Mouse (Mus musculus): ENCODE data around the gene Ces5a. TPM values are rescaled to one million over a fixed set of nuclear protein-coding genes. Genes with fewer than 3 reads are reported as not detected.
A peak's percentile ranks its signal among the peaks of the same experiment; 100 is the strongest.

Ces5a gene
- not detected in 2 replicates for total RNA-seq (2021)
- long read RNA-seq, experiment 1 = 0 reads
- long read RNA-seq, experiment 2 = 0 reads

GRCm38 (mm10) chr8:93535730-93536129 is at the start of gene Ces5a:
Ces5a (minus strand) TSS chr8:93535830.
- DNase-seq = no peak

- DNase-seq = no peak
Observed at GRCm38 (mm10) chr8:93572841-93573240, 37.2 kb upstream of the Ces5a start.

DNA sequence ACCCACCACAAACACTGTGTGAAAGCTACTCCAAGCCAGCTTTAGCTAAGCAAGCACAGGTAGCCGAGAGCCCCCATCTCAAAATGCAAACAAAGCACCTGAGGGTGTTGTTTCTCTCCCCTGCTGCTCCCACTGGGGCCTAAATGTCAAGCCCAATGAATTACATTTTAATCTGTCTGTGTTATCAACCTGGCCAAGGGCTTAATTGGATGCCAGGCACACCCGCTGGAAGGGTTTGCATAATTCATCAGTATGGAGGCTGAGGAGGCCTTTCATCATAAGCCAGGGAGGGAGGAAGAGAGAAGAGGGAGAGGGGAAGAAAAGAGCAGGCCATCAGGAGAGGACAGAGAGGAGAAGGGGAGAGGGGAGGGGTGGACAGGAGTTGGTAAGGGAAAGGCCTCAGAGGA is 36.5 kb upstream of the Ces5a start:
- DNase-seq = no peak

- DNase-seq = peak; percentile 22
Observed at GRCm38 (mm10) chr8:93571369-93571985, 35.8 kb upstream of the Ces5a start.

- no peak for DNase-seq
Observed at GRCm38 (mm10) chr8:93570186-93570530, 34.5 kb upstream of the Ces5a start.

DNA sequence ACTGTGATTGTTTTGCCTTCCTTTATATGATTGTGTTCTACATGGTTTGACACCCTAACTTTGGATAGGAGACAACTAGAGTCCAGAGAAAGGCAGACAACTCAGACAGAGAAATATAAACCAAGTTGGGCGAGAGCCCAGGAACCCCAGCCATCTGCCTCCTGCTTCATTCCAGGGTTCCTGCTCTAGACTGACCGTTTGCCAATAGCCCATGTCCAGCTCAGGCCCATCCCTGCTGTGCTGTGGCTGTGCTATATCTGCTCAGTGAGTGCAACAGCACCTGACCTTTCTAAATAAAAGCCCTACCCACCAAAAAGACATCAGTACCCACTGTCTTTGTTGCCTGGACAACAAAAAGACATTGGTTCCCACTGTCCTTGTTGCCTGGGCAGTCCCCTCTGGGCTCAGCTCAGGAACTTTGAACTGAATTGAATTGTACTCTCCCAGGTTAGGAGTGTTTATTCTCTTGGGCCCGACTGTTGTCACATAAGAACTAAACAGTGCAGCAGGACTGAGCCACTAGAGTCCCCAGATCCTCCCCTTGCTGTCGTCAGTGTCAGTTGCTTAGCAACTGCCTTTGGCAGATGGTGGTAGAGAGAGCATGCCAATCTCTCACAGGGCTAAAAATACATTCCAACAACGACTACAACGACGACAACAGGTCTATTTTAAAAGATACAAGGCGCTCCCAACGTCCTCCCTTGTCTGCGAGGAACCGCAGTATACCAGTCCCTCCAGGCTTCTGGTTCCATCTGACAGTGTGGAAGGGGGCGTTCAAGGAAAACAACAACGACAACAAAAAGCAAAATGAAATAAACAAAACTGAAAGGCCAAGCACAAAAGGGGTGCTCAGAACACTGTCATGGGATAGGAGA is 33.9 kb upstream of the Ces5a start:
- DNase-seq = peak; percentile 59

GRCm38 (mm10) chr8:93568666-93569065 is 33.0 kb upstream of the Ces5a start:
- no peak for DNase-seq

DNA sequence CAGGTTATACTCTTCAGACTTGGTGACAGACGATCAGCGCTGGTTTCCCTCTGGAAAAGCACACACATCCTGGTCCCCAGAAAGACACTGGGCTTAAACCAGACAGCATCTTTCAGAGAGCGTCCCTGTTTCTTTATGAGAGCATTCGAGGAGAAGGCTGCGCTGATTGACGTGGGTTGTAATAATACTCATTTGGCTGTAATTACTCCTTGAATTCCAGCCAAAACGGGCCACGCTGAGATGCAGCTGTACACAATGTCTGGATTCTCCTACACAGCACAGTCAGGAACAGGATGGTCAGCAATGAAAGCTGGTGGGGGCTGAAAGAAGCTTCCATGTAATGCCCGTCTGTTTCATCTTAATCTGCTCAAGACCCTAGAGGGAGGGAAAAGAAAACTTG is 31.5 kb upstream of the Ces5a start:
- DNase-seq = no peak

DNA sequence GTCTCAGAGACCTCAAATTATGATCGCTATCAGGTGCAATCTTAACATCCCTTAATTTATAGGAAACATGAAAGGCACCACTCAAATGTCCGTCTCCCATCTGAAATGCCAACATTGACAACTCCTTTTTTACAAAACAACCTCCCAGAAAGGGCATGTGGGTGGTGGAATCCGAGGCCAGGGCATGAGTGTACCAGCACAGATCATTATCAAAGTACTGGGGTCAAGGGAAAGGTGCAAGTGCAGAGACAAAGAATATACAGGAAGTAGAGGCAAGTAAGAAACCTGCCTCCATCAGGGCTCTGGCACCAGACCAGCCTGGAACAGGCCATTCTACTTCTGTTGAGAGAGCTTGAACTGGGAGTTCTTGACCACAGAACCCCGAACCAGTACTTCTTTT is 29.0 kb upstream of the Ces5a start:
- DNase-seq = no peak

- DNase-seq = no peak
Observed at GRCm38 (mm10) chr8:93563551-93563950, 27.9 kb upstream of the Ces5a start.

- no peak for DNase-seq
Observed at GRCm38 (mm10) chr8:93562557-93563210, 27.1 kb upstream of the Ces5a start.

DNA sequence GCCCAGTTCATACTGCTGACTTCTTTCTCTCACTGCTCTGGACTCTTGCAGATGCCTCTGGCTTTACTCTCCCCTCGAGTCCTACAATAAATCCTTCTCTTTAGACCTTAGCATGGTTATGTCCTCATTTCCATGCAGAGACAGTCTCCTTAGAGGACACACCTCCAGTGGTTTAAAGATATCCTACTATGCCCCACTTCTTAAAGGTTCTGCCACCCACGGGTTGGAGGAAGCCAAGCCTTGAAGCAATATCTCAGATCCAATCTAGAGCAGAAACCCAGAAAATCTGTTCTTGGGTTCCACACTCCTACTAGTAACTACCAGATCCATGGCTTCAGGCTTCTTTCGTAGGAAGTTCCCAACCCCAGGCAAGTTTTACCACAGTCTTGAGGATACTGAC is 25.6 kb upstream of the Ces5a start:
- no peak for DNase-seq

- no peak for DNase-seq
Observed at GRCm38 (mm10) chr8:93559696-93560095, 24.1 kb upstream of the Ces5a start.

GRCm38 (mm10) chr8:93502634-93503033 is 33.0 kb downstream of the Ces5a start:
- no peak for DNase-seq

- DNase-seq = peak; percentile 6
Observed at GRCm38 (mm10) chr8:93499437-93499836, 36.2 kb downstream of the Ces5a start.

- DNase-seq = peak; percentile 49
Observed at GRCm38 (mm10) chr8:93495330-93495729, 40.3 kb downstream of the Ces5a start.

DNA sequence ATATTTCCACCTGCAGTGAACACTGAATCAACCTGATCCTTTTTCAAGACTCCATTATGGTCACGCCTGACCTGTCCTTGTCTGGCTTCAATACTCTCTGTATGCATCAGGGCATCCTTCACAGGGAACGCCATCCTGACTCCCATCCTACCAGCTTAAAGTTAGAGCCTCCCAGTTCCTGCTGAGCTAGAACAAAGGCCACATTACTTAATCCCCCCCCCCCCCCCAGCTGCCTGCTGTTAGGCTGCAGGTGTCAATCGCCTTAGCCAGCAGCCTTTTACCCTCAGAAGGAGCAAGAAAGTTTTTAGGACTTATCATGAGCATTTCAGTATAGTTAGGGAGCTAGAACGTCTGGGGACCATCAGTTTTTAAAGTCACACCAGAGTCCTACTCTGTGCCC is 46.9 kb downstream of the Ces5a start:
- DNase-seq = no peak

DNA sequence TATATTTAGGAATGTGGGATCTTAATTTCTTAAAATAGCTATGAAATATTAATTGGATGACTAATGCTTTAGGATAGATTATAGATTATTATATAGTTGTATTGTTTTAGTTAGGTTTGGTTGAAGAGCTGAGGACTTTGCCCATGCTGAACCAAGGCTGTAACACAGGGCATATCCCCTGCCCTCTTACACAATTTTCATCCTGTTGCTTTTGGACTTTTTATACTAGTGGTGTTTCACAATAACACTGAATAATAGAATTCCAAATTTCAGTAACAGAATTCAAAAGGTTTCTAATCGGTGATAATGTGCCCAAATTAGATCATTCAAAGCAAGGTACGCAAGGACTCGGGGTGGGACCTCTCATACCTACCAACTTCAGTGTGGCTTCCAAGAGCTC is 57.4 kb downstream of the Ces5a start:
- DNase-seq = no peak

DNA sequence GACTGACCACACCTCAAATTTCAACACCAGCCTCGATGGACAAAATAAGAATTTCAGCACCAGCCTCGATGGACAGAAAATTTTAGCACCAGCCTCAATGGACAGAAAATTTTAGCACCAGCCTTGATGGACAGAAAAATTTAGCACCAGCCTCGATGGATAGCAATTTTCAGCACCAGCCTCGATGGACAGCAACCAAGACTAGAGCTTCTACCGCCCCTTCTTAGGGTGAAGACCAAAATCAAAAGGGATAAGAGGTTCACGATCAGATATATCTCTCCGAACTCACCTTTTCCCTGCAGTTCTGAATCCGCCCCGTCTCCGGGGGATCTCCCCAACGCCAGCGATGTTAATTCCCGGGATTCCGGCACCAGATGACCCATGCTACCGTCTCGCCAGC is 65.9 kb downstream of the Ces5a start:
- peak; percentile 21 for DNase-seq

DNA sequence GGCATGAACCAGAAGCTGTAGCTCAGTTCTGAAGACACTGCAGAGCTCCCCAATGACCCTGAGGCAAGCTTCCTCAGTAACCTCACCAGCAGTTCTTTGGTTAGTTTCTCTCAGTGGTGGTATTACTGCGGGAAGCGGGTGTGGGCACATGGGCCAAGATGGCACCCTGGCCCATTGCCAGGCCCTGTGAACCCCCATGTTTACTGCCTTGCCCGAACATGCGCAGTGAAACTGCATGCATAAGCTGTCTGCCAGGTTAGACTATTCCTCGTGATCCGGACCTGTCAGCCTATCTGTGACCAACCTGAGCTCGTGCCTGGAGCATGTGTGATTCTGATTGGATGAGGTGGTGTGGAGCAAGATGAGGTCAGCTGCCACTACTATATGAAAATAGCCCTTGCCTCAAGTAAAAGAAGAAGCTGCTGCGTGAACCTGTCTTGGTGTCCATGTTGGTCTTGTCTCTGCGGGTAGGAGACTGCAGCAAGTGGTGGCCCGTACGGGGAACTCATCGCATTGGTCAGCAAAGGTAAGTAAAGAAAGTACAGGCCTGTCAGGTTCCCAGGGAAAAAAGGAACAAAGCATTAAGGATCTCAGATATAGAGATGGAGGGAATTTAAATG is 81.3 kb downstream of the Ces5a start:
- no peak for DNase-seq
